Mouse (Mus musculus) lung, adult 2 months (tissue): ENCODE data around the gene Mael.

Experiments
- CTCF ChIP-seq: fragments of 200-500 bp; IDR thresholded peaks from 2 replicates; pipeline ENCODE4 v1.5.1; 2011; ENCODE audit warnings: mild to moderate bottlenecking, low read length, control low read depth; ENCODE audit not compliant: insufficient read depth
- POLR2A ChIP-seq: fragments of 200-500 bp; IDR thresholded peaks from 2 replicates; pipeline ENCODE4 v1.6.1; 2011; ENCODE audit warnings: low read depth, mild to moderate bottlenecking, control low read depth, low read length, borderline replicate concordance; ENCODE audit errors: extremely low read depth

GRCm38 (mm10) chr1:166278786-166279185 lies 40.2 kb upstream of the Mael start:
- TF ChIP-seq CTCF (no peak), POLR2A (no peak)
